Mouse (Mus musculus) retina, postnatal 7 days (tissue): ENCODE data around the gene Tomm40l.

Source experiments
- DNase-seq: peaks from one replicate; pipeline ENCODE4 v3.0.0-alpha.2; 2012; ENCODE audit warnings: low read depth, low spot score

Tomm40l gene

DNA sequence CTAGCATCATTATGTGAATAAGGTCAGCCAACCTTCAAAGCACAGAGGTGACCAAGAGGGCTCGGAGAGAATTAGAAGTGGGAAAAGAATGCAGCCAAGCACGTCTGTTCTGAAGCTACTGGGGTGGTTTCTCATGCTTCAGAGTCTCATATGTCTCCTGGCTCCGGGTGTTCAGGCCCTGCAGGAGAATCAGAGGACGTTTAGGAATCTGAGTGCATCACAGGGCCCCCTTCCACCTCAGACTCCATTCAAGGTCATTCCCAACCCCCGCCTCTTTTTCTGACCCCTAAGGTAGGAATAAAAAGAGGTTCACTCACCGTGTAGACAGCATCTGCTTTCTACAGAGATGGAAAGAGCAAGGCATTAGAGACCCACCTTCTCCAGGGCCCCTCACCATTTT, 7.4 kb upstream of the Tomm40l start:
- DNase-seq, result no peak

DNA sequence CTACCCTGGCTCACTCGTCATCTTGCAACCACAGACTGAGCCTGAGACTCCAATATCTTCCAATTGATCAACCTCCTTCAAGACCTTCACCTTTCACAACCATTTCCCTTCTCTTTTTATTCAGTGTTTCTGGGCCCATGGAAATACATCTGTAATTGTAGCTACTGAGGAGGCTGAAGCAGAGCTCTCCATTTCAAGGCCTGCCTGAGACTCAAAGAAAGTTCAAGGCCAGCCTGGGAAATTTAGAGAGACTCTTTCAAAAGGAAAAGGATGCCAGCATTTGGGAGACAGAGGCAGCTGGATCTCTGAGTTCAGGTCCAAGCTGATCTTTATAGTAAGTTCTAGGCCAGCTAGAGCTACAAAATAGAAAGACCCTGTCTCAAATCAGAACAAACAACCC, 5.6 kb upstream of the Tomm40l start:
- DNase-seq, result no peak

DNA sequence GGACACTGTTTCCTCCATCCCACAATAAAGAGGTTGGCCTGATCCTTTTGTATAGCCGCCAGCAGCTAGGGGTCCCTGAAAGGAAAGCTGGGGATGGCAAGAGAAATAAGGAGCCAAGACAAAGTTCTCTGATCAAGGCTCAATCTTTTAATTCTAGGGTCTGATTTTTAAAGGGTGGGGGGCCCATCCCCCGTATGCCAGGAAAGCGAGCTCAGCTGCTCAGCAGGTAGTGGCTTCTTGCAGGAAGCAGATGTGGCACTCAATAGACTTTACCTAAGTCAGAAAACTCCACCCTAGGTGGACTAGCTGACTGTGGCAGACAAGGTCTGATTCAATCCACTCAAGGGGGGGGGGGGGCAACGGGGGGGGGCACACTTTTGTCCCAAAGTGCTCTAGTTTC, 4.5 kb upstream of the Tomm40l start:
- DNase-seq, result no peak

DNA sequence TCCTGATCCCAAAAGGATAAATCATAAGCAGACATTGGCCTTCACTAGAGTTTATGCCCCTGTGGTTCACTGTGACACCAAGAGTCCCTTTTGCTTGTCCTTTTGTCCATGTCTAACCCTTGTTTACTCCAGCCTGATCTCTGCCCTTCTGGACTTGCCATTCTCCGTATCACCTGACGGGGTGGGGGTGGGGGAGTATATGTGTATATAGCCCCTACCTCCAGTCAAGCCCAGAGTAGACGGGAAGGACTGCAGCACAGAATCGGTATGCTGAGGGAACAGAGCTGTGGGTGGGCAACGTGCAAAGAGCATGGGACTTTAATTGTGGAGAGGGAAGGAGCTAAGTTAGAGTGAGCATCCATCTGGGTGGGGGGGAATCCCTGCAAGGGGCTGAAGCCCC, 2.5 kb upstream of the Tomm40l start, which contains the start of gene Apoa2:
Apoa2 (plus strand) TSS at position 198 of the 400 bp plus-strand sequence.
- no peak for DNase-seq

DNA sequence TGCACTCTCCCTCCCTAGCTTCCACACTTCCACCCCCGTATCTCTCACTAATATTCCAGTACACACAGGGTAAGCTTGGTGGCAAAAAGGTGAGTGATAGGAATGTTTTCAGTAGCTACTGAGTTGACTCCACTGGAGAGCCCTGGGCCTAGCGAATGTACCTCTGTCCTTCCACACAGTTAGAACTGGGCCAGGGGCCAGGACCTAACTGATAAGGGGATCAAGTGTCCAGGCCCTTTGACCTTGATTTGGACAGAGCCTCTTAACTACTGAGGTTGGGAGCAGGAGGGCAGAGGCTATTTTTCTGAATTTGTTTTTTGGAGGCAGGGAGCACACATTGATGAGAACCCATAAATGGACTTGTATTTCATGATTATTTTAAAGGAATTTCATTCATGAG, 1.5 kb upstream of the Tomm40l start:
- no peak for DNase-seq

DNA sequence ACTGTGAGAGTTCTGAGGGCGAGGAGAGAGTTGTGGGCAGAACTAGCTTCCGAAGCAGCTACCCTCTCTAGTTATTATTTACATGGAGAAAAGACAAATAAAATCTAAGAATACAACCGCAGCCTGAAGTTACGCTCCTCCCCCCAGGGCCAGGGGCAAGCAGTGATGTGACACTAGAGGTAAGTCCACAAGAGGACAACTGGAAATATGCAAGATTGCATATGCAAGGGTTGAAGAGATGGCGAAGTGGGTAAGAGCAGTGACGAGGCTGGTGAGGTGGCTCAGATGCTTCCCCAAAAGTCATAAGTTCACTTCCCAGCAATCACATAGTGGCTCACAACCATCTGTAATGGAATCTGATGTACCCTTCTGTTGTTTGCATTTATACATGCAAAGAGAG, 854 bp upstream of the Tomm40l start:
- no peak for DNase-seq

DNA sequence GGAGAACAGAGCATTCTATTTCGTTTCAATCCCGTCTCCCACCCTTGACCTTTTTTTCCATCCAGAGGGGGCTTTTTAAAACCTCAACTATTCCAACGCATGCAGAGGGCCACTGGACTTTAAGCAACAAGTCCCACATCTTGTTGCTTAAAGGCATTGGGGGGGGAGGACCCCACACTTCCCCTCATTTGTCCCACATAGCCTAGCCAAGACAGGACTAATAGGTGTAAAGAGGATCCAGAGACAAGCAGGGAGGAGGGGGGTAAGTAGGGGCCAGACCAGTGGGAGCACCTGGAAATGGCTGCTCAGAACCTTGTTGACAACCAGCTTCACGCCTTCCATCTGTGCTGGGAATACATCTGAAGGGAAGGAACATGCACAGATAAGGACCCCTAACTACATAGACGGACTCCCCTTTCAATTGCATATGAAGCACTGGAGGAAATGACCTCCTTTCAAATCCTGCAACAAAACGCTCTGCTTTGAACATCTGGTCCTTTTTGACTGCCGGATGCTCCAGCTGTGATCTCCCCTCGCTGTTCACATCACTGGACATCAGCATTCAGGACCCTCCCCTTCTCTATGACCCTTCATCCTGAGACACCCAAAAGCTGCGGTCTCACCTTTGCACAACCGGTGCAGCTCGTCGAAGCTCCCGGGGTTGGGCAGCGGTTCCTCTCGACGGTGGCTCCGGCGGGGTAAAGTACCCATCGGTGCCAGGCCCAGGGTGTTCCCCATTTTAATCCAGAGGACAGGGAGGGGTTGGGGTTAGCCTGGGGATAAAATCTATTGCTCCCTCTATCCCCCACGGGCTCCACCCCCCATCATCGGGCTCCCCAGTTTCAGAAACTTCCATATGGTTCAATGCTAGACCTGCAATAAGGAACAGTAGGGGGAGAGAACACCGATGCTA, 777 bp downstream of the Tomm40l start:
- DNase-seq, result no peak

DNA sequence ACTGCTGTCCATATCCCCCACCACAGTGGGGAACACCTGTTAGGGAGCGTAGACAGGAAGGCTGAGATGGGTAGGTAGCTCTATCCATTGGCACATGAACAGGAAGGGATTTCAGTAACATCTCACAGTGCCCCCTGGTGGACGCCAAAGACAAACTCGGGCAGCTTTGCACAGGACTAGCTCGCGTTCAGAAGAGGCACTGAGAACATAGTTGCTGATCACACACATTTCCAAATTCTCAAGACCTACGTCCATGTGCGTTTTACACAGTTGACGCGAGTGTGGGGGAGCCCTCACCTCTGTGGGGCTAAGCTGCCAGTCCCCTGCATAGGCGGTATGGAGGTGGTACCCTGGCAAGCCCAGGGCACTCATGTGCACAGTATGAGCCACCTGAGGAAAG, 1.4 kb downstream of the Tomm40l start:
- peak; percentile 79 for DNase-seq

DNA sequence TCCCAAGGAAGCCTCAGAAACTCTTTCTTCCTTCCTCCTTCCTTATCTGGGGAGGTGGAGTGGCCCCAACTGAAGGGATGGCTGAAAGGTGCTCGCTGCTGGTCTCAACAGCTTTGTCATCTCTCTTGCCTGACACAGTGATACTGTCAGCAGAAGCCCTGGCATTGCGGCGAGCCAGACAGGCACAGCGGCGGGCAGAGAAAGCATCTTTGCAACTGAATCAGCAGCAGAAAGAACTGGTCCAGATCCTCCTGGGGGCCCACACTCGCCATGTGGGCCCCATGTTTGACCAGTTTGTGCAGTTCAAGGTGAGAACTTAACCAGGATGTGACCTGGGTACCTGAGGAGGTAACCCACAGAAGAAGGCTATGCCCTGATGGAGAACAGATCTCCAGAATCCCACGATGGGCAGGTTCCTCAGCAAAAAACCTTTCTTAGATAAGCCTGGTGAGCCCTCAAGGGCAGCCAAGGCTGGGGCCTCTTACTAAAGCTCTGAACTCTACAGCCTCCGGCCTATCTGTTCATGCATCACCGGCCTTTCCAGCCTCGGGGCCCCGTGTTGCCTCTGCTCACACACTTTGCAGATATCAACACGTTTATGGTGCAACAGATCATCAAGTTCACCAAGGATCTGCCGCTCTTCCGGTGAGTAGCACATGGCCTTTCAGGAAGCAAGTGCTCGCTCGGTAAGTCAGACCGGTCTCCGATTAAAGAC, 5.9 kb downstream of the Tomm40l start:
- no peak for DNase-seq

DNA sequence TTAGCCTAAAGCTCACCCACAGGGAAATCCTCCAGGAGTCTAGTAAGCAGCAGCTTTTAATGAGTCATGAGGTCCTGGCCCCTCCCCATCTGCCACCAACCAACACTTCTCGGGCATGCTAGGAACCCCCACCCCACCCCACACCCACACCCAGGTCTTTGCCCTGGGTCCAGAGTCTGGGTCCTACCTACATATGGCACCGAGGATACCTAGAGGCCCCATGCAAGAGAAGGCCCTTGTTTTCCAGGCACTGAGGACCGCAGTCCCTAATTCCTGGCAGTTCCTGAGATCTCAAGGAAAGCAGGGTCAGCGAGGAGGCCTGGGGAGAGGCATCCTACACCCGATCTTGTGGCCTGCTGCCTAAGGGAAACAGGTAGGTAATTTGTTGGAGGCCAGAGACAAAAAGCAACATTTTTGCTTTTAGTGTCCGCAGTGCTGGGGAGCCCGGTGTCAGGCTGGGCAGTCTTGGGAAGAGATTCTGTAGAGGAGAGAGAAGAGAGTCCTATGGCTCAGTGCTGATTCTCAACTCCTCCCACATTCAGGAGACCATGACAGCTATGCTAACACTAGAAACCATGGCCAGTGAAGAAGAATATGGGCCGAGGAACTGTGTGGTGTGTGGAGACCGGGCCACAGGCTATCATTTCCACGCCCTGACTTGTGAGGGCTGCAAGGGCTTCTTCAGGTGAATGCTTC, 8.4 kb downstream of the Tomm40l start, which contains the start of gene Nr1i3:
Nr1i3 (plus strand) TSS at position 170 of the 696 bp plus-strand sequence.
- no peak for DNase-seq

DNA sequence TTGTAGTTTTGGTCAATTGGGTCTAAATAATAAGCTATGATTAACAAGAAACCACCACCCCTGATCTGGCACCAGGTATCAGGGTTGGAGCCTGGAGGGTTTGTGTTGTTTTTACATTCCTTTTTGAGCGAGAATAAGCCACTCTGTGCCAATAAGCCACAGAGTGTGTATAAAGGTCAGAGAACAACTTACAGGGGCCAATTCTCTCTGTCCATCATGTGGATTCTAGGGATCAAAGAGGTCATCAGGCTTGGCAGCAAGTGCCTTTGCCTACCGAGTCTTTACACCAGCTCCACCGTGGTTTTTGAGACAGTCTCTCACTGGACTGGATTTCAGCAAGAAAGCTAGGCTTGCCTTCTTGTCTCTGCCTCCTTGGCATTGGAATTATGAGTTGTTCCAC, 9.5 kb downstream of the Tomm40l start:
- no peak for DNase-seq

DNA sequence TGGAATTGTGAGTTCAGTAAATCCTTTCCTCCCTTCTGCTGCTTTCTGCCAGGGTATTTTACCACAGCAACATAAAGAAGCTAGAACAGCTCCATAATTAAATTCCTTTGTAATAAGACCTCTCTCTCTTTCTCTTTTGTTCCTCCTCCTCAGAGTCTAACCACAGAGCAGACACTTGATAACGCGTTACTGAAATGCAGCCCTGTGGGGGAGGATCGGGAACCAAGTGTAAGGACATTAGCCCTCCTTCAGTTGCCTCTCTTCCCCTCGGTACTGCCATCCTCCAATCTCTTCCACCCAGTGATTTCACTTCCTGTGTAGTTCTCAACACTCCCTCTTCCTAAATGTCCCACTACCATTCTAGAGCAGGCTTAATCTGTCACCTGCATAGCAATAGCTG, 12.9 kb downstream of the Tomm40l start:
- no peak for DNase-seq

DNA sequence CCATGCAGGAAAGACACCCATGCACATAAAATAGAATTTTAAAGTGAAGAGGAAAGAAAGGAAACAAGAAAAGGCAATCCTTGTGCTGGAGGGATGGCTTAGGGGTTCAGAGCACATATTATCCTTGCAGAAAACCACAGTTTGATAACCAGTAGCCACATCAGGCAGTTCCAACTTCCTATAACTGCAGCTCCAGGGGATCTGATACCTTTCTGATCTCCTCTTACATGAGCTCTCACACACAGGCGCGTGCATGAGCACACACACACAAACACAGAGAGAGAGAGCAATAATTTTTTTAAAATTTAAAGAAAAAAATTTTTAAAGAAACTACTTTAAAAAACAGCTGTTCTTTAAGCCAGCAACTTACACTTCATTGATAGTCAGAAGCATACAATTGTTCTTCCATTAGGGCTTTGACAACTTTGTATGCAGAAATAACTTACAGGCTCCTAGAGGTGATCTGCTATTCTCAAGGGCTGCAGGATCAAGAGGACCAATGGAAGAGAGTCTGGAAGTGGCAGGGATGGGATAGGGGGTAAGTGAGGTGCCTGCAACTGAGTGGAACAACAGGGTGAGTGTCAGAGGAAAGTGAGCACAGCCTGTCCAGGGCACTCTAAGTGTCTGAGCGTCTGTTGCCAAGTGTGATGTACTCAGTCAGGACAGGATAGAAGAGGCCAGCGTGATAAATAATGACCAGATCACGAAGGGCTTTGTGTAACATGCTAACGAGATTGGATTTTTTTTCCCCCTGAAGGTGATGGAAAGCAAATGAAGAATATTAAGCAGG, 16.4 kb downstream of the Tomm40l start:
- DNase-seq, result no peak

DNA sequence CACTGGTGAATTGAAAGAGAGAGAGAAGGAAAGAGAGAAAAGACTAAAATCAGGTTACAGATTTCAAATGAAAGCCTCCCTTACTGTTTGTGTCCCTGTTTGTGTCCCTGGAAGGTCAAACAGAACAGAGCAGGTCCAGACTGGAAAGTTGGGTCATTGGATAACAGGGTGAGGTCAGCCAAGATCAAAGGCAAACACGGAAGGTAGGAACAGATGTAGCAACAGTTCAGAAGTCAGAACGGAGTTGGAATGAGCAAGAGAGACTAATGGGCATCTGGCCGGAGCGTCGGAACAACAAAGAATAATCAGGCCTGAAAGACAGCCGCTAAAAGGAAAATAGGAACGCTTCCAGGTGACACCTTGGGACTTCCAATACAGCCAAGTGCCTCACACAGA, 18.1 kb downstream of the Tomm40l start:
- no peak for DNase-seq

DNA sequence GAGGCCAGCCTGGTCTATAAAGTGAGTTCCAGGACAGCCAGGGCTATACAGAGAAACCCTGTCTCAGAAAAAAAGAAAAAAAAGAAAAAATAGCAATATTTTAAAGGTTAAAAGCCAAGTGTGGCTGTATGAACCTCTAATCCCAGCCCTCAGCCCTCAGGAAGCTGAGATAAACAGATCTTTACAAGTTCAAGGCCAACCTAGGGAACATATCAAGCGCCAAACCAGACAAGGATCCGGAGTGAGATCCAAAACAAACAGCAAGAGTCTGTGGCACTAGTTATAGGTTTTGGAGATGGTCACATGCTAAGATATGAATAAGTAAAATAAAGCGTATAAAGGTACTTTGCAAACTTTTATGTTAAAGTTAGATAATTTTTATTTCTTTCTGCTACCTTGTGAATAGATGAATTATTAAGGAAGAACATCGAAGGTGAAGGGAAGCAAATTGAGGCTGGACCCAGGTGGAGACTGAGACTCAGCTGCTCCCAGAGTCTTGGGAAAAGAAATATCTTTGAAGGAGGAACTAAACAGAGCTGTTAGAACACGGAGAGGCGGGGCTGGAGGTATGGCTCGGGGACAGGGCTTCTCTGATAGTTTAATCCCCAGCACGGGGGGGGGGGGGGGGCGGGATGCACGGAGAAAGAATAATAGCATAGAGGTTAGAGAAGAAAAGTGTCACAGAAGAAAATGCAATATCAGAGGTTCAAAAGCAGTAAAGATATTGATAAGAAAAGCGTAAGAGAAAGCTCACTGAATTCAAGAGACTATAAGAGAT, 18.7 kb downstream of the Tomm40l start:
- no peak for DNase-seq

DNA sequence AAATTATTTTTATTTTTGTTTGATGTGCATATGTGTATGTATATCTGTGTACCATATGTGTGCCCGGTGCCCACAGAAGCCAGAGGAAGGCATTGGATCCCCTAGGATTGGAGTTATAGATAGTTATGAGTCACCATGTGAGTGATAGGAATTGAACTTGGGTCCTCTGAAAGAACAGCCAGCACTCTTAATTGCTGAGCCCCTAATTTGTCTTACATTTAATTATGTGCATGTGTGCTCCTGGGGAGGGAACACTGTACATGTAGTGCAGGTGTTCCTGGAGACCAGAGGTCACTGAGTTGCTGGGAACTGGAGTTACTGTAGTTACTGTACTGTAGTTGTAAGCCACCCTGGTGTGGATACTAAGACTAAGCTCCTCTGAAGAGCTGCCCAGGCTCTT, 21.5 kb downstream of the Tomm40l start:
- DNase-seq, result no peak

DNA sequence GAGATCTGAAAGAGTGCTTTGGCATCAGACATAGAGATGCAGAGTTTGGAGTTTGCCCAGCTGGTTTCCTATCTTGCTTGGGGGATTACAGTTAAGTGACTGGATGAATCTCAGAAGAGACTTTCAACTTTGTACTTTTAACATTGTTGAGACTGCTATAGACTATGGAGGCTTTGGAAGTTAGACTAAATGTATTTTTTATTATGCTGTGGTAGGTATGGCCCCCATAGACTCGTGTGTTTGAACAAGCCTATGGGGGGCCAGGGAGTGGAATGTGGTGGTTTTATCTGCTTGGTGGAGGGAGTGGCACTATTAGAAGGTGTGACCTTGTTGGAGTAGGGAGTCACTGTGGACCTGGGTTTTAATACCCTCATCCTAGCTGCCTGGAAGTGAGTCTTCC, 22.8 kb downstream of the Tomm40l start:
- DNase-seq, result no peak

DNA sequence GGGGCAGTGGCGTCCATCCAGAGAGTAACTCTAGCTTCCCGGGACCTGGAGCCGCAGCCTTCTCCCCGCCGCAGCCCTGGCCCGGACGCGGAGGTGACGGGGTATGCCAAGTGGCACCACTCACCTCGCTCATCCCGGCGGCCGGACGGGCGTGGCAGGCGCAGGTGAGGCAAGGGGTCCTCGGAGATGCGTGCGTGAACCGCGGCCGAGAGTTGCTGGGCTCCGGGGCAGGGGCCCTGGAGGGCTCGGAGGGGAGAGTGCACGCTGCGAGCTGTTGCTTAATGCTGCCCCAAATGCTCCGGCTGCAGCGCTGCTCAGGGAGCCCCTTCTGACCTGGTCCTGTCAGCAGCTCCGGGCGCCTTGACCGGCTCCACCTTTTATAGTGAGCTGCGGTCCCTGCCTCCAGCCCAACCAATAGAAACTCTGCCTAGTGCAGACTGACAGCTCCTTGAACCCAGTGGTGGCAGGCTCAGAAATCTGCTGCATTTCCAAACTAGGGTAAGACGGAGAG, 26.4 kb downstream of the Tomm40l start, which contains the start of gene Pcp4l1:
Pcp4l1 (minus strand) TSS at position 382 of the 511 bp plus-strand sequence.
- DNase-seq, result peak; percentile 17

DNA sequence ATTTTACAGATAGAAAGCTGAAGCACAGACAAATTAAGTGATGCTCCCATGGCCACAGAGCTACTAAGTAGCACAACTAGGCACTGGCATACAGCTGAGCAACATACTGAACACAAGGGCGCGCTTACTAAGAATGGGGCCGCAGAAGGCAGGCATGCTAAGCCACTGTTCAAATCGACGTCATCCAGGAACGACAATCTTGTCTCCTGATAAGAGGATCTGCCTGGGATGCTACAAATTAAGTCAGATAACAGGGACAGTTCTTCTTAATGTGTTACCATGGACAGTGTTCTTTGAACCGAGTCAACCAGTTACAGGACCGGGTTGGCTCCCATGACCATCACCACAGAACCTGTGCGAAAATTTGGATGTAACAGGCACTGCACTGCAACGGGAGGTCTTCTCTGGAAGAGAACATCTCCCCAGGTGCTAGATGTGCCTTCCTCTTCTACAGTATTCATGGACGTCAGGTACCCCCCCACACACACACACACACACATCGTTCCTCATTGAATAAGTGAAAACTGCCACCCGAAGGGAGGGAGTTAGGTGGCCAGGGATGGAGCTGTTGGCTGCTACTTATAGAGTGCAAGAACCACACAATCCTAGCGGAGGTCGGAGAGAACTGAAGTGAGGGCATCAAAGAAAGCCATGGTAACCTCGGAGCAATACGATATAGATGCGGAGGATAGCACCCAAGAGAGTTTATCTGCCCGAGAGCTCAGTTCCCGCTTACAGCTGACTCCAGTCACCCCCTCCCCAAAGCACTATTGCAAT, 27.1 kb downstream of the Tomm40l start:
- no peak for DNase-seq
